ENCODE assay signal across 11 mouse cellular contexts in the genomic region with DNA sequence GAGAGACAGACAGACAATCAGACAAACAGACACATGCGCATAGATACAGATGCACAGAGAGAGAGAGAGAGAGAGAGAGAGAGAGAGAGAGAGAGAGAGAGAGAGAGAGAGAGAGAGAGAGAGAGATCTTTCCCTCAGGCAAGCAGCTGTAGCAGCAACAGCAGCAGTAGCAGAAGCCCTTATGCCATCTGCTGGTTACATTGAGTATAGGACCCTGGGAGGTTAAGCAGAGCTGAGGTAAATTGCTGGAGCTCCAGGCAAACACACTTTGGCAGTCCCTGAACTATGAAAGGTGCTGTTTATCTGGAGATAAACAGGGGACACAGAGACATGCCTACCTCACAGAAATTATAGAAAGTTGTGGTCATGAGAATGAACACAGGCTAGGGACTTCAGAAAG. TPM values are rescaled to one million over a fixed set of nuclear protein-coding genes. Genes with fewer than 3 reads are reported as not detected.
A peak's percentile ranks its signal among the peaks of the same experiment; 100 is the strongest.
DNase-seq lines count a peak whose midpoint lies in the region; ATAC-seq and TF ChIP-seq lines count a peak whose summit lies in the region.
"Had no signal": no experiment of that assay in that cellular context is flagged by ENCODE, and none has a peak within 500 bp of the region (broad histone marks: within the 10 kb centered on the region; RNA-seq: fewer than 3 reads in every experiment).

No protein-coding gene starts in this region.

- no peaks in the 10 kb centered on the region for H3K9me3 ChIP-seq in midbrain, embryonic 10.5 days (replicated peaks)
- no peaks in the 10 kb centered on the region for H3K9me3 ChIP-seq in midbrain, embryonic 11.5 days (ENCODE audit: control insufficient read depth, low read length)
- no peaks in the 10 kb centered on the region for H3K9me3 ChIP-seq in hindbrain, postnatal 0 days (ENCODE audit: low read length)
- H3K9me3 ChIP-seq: liver, embryonic 15.5 days; stomach, embryonic 15.5 days had no signal

- no peaks in the 10 kb centered on the region for H3K36me3 ChIP-seq in midbrain, embryonic 10.5 days
- no peaks in the 10 kb centered on the region for H3K36me3 ChIP-seq in midbrain, embryonic 11.5 days (ENCODE audit: control insufficient read depth, insufficient read depth, low read length)
- no peaks in the 10 kb centered on the region for H3K36me3 ChIP-seq in hindbrain, postnatal 0 days (ENCODE audit: insufficient read depth, low read length)
- H3K36me3 ChIP-seq in thymus, adult 2 months (ENCODE audit: control insufficient read depth, insufficient read depth, low read length), result no peaks in the 10 kb centered on the region
- H3K36me3 ChIP-seq: liver, embryonic 15.5 days; stomach, embryonic 15.5 days had no signal

- no peak overlapping the region for H3K4me2 ChIP-seq in midbrain, embryonic 11.5 days
- H3K4me2 ChIP-seq in hindbrain, postnatal 0 days (ENCODE audit: low read depth, low read length), result no peak overlapping the region
- H3K4me2 ChIP-seq: liver, embryonic 15.5 days; stomach, embryonic 15.5 days had no signal

- TF ChIP-seq POLR2A in cerebellum, adult 2 months (IDR thresholded peaks at IDR 0.05; ENCODE audit: borderline replicate concordance, insufficient read depth, low read length), result no peak
- no peak for TF ChIP-seq POLR2A in thymus, adult 2 months (IDR thresholded peaks at IDR 0.05; ENCODE audit: control insufficient read depth, extremely low read depth, insufficient read depth, low read length, poor library complexity)

- H3K27me3 ChIP-seq in cerebellum, adult 2 months (ENCODE audit: control insufficient read depth, insufficient read depth, low read length), result no peaks in the 10 kb centered on the region
- no peaks in the 10 kb centered on the region for H3K27me3 ChIP-seq in midbrain, embryonic 10.5 days (ENCODE audit: low read depth, poor library complexity, severe bottlenecking)
- no peaks in the 10 kb centered on the region for H3K27me3 ChIP-seq in midbrain, embryonic 11.5 days (ENCODE audit: control insufficient read depth, insufficient read depth, low read length)
- H3K27me3 ChIP-seq in hindbrain, postnatal 0 days (ENCODE audit: insufficient read depth, low read length), result no peaks in the 10 kb centered on the region
- H3K27me3 ChIP-seq in thymus, adult 2 months (ENCODE audit: control insufficient read depth, insufficient read depth, low read length), result no peaks in the 10 kb centered on the region
- H3K27me3 ChIP-seq: stomach, embryonic 15.5 days had no signal

- no peak overlapping the region for H3K27ac ChIP-seq in cerebellum, adult 2 months (ENCODE audit: insufficient read depth, low read length)
- no peak overlapping the region for H3K27ac ChIP-seq in midbrain, embryonic 10.5 days (replicated peaks)
- H3K27ac ChIP-seq in midbrain, embryonic 11.5 days (ENCODE audit: low read depth, low read length), result no peak overlapping the region
- no peak overlapping the region for H3K27ac ChIP-seq in hindbrain, postnatal 0 days
- H3K27ac ChIP-seq in thymus, adult 2 months (ENCODE audit: control insufficient read depth, insufficient read depth, low read length), result no peak overlapping the region
- H3K27ac ChIP-seq: liver, embryonic 15.5 days; stomach, embryonic 15.5 days had no signal

- 0 out of 2 replicates have a peak, but pooled peaks have one; percentile 8 for TF ChIP-seq CTCF in cerebellum, adult 2 months (IDR thresholded peaks at IDR 0.05; ENCODE audit: borderline replicate concordance, insufficient read depth, low read depth, low read length)
- peak; percentile 81 for TF ChIP-seq CTCF in hindbrain, postnatal 0 days (IDR thresholded peaks at IDR 0.05; ENCODE audit: low read depth)
- no peak for TF ChIP-seq CTCF in thymus, adult 2 months (IDR thresholded peaks at IDR 0.05; ENCODE audit: borderline replicate concordance, control insufficient read depth, extremely low read depth, insufficient read depth, low read length, poor library complexity)

- no peak for DNase-seq in cerebellum, adult 2 months
- no peak for DNase-seq in cerebellum, adult 9-11 months
- DNase-seq in midbrain, embryonic 10.5 days (ENCODE audit: low spot score), result peak; percentile 15
- no peak for DNase-seq in midbrain, embryonic 11.5 days (ENCODE audit: low spot score, missing footprints)
- DNase-seq in hindbrain, postnatal 0 days (ENCODE audit: low spot score), result peak; percentile 80
- DNase-seq in retina, postnatal 1 day, result peak; percentile 63
- no peak for DNase-seq in thymus, adult 2 months

- ATAC-seq in midbrain, embryonic 11.5 days (ENCODE audit: low FRiP score), result no peak
- peak; percentile 70; the same call in 1 of the 2 replicates for ATAC-seq in hindbrain, postnatal 0 days
- no peak for ATAC-seq in erythroid progenitor cell, adult 5-6 weeks (replicated peaks; ENCODE audit: low FRiP score, poor library complexity, severe bottlenecking)

- H3K9ac ChIP-seq in midbrain, embryonic 11.5 days (ENCODE audit: low read length), result no peak overlapping the region
- H3K9ac ChIP-seq in hindbrain, postnatal 0 days (replicated peaks; ENCODE audit: low read length), result no peak overlapping the region
- H3K9ac ChIP-seq: liver, embryonic 15.5 days; stomach, embryonic 15.5 days had no signal

- WGBS in cerebellum, adult 2 months, result 47% methylated on average over 1 of the region's 1 CpGs
- WGBS in midbrain, embryonic 10.5 days, result 75% methylated on average over 1 of the region's 1 CpGs
- 64% methylated on average over 1 of the region's 1 CpGs for WGBS in midbrain, embryonic 11.5 days
- WGBS in hindbrain, postnatal 0 days, result 75% methylated on average over 1 of the region's 1 CpGs
- 79% methylated on average over 1 of the region's 1 CpGs for WGBS in thymus, adult 2 months

- H3K4me3 ChIP-seq in cerebellum, adult 2 months (replicated peaks; ENCODE audit: insufficient read depth, low read depth, low read length), result no peak overlapping the region
- no peak overlapping the region for H3K4me3 ChIP-seq in midbrain, embryonic 10.5 days
- no peak overlapping the region for H3K4me3 ChIP-seq in midbrain, embryonic 11.5 days (ENCODE audit: low read depth, low read length)
- H3K4me3 ChIP-seq in hindbrain, postnatal 0 days (ENCODE audit: low read length), result no peak overlapping the region
- no peak overlapping the region for H3K4me3 ChIP-seq in thymus, adult 2 months (ENCODE audit: control insufficient read depth, insufficient read depth, low read length)
- H3K4me3 ChIP-seq: erythroblast, embryonic 14.5 days; liver, embryonic 15.5 days; stomach, embryonic 15.5 days had no signal

- no peaks in the 10 kb centered on the region for H3K4me1 ChIP-seq in cerebellum, adult 2 months (ENCODE audit: control insufficient read depth, insufficient read depth, low read length)
- H3K4me1 ChIP-seq in midbrain, embryonic 10.5 days, result no peaks in the 10 kb centered on the region
- H3K4me1 ChIP-seq in midbrain, embryonic 11.5 days (ENCODE audit: control insufficient read depth, insufficient read depth, low read length), result no peaks in the 10 kb centered on the region
- H3K4me1 ChIP-seq in hindbrain, postnatal 0 days (ENCODE audit: insufficient read depth, low read length), result no peaks in the 10 kb centered on the region
- H3K4me1 ChIP-seq in thymus, adult 2 months (replicated peaks; ENCODE audit: control insufficient read depth, insufficient read depth, low read length), result no peaks in the 10 kb centered on the region
- H3K4me1 ChIP-seq: stomach, embryonic 15.5 days had no signal

RNA-seq across cellular contexts. Expression of gene Prlhr, which starts 50.5 kb away (rescaled TPM):
- 0.90 and 0.93 TPM in 2 replicates for polyA plus RNA-seq in cerebellum, adult 2 months (2012; rRNA removed)
- not detected in 2 replicates for polyA plus RNA-seq in midbrain, embryonic 10.5 days (2016; fragmentation: Nextera tagmentation; extraction: Ambion mirVana)
- not detected in 2 replicates for polyA plus RNA-seq in midbrain, embryonic 11.5 days (2014; fragmentation: Nextera tagmentation; extraction: Ambion mirVana)
- total RNA-seq in hindbrain, postnatal 0 days (2014; rRNA removed), result 7.3 and 9.7 TPM in 2 replicates
- polyA plus RNA-seq in hindbrain, postnatal 0 days (2015; fragmentation: Nextera tagmentation; extraction: Ambion mirVana), result 0.18 and 0.44 TPM in 2 replicates
- polyA plus RNA-seq in thymus, adult 2 months (2012; rRNA removed), result 0.08 and 0.13 TPM in 2 replicates
- total RNA-seq in erythroid progenitor cell, adult 5-6 weeks (2015; ENCODE audit: low replicate concordance), result not detected in 2 replicates
- not detected in 2 replicates for total RNA-seq in erythroid progenitor cell, adult 5-6 weeks (2017; ENCODE audit: low replicate concordance)
- polyA plus RNA-seq: erythroblast, embryonic 14.5 days; liver, embryonic 15.5 days; stomach, embryonic 15.5 days had no signal

Comparison
In these comparisons a context has a peak if more than half of its experiments do, and no peak if none do; other contexts are left out.
1. DNase-seq: peak in midbrain, embryonic 10.5 days (single experiment), hindbrain, postnatal 0 days (single experiment) and retina, postnatal 1 day (single experiment); none in cerebellum, adult 2 months (0 of 2), cerebellum, adult 9-11 months (single experiment), midbrain, embryonic 11.5 days (single experiment) and thymus, adult 2 months (single experiment).